Mouse (Mus musculus) stomach, embryonic 15.5 days (tissue): ENCODE measurements around the gene Kcnmb2. TPM values are rescaled to one million over a fixed set of nuclear protein-coding genes. Genes with fewer than 3 reads are reported as not detected.

Source experiments
- ATAC-seq: fragments of 200-750 bp; cut with Nextera tagmentation; 2 replicates; pipeline ENCODE4 v1.8.0; 2017; ENCODE audit warnings: low read depth, moderate number of reproducible peaks, moderate TSS enrichment; ENCODE audit not compliant: insufficient read depth, low FRiP score
- H3K27ac ChIP-seq: fragments of 300-500 bp; sonication (generic); 2 replicates; pipeline ENCODE4 v1.5.1; 2015; ENCODE audit warnings: mild to moderate bottlenecking, inconsistent platforms
- H3K27me3 ChIP-seq: fragments of 300-500 bp; sonication (generic); replicated peaks from 2 replicates; pipeline ENCODE4 v1.6.1; 2015; ENCODE audit warnings: inconsistent platforms
- H3K36me3 ChIP-seq: fragments of 300-500 bp; sonication (generic); 2 replicates; pipeline ENCODE4 v1.6.1; 2015; ENCODE audit warnings: inconsistent platforms
- H3K4me1 ChIP-seq: fragments of 300-500 bp; sonication (generic); 2 replicates; pipeline ENCODE4 v1.6.1; 2015; ENCODE audit warnings: inconsistent platforms
- H3K4me2 ChIP-seq: fragments of 300-500 bp; sonication (generic); 2 replicates; pipeline ENCODE4 v1.6.1; 2015; ENCODE audit warnings: mild to moderate bottlenecking, inconsistent platforms
- H3K4me3 ChIP-seq: fragments of 300-500 bp; sonication (generic); replicated peaks from 2 replicates; pipeline ENCODE4 v1.5.1; 2015; ENCODE audit warnings: inconsistent platforms
- H3K9ac ChIP-seq: fragments of 300-500 bp; sonication (generic); 2 replicates; pipeline ENCODE4 v1.6.1; 2015; ENCODE audit warnings: inconsistent platforms
- H3K9me3 ChIP-seq: fragments of 300-500 bp; sonication (generic); 2 replicates; pipeline ENCODE4 v1.6.1; 2016; ENCODE audit warnings: inconsistent platforms
- WGBS: fragments of 180-500 bp; shearing (Covaris S2); methylation state at CpG from one replicate; pipeline ENCODE4 v1.1.7; 2015; 5-methylcytosine and 5-hydroxymethylcytosine counted together
- polyA plus RNA-seq: library from polyadenylated mRNA; unstranded; fragments of >200 nt; fragmentation: Nextera tagmentation; extraction: Ambion mirVana; gene quantifications from 2 replicates; pipeline ENCODE4 v1.2.1, GENCODE M21; 2015

Gene Kcnmb2
- polyA plus RNA-seq, 1 experiment from 2014 or later, result 1.8 TPM

DNA sequence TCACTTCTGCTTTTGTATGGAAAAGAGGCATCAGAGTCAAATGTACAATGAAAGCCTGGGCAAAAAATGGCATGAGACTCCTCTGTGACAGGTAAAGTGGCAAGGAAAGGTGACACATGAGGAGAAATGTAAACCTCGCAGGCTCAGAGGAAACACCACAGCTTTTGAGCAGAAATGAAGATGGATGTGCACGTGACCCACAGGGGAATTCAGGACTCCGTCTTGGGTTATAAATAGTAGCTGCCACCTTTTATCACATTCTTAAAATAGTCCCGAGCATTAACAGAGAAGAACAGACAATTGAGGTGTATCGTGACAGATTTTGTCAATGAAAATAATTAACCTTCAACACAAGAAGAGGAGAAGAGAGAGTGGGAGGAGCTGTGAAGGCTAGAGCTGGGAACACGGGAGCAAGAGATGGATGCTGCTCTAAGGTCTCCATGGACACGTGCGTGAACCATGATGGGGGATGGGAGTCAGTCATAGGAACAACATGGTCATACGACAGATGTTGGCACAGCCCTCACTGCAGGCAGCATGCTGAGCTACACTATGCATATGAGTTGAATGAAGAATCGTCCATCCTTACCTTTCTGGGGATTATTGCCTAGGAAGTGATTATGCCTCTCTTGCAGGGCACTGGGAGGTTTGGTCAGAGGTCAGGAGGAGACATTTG is 127.2 kb downstream of the Kcnmb2 start:
- H3K36me3 ChIP-seq, result no peaks in the 10 kb centered on the region
- H3K27ac ChIP-seq, result no peak overlapping the region
- no peaks in the 10 kb centered on the region for H3K27me3 ChIP-seq
- no peaks in the 10 kb centered on the region for H3K4me1 ChIP-seq
- WGBS, result 47% methylated on average over 10 of the region's 10 CpGs
- H3K4me3 ChIP-seq, result no peak overlapping the region
- no peak overlapping the region for H3K9ac ChIP-seq
- ATAC-seq, result no peak
- H3K4me2 ChIP-seq, result no peak overlapping the region
- no peaks in the 10 kb centered on the region for H3K9me3 ChIP-seq

DNA sequence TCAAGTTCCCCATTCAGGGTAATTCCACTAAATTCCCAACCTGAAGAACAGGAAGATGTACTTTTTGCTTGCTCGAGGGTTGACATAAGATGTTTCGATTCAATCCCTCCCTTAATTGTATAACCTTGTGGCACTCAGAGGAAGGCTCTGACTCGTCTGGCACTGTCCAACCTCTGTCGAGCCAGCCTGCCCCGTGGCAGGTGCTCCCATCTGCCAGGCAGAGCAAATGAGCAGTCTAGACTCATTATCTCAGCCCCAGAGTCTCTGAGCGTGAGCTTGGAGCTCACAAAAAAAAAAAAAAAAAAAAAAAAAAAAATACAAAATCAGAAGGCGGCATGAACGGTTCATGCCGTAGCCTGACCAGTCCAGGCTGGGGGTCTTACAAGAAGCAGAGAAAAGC is 130.1 kb downstream of the Kcnmb2 start:
- no peaks in the 10 kb centered on the region for H3K9me3 ChIP-seq
- 72% methylated on average over 9 of the region's 9 CpGs for WGBS
- H3K4me3 ChIP-seq, result no peak overlapping the region
- H3K4me2 ChIP-seq, result no peak overlapping the region
- H3K27me3 ChIP-seq, result no peaks in the 10 kb centered on the region
- ATAC-seq, result no peak
- H3K9ac ChIP-seq, result no peak overlapping the region
- H3K36me3 ChIP-seq, result no peaks in the 10 kb centered on the region
- H3K4me1 ChIP-seq, result no peaks in the 10 kb centered on the region
- no peak overlapping the region for H3K27ac ChIP-seq

- WGBS, result 79% methylated on average over 3 of the region's 3 CpGs
- H3K4me3 ChIP-seq, result no peak overlapping the region
- H3K36me3 ChIP-seq, result no peaks in the 10 kb centered on the region
- ATAC-seq, result no peak
- H3K9me3 ChIP-seq, result no peaks in the 10 kb centered on the region
- H3K4me1 ChIP-seq, result no peaks in the 10 kb centered on the region
- H3K27ac ChIP-seq, result no peak overlapping the region
- H3K9ac ChIP-seq, result no peak overlapping the region
- no peaks in the 10 kb centered on the region for H3K27me3 ChIP-seq
- H3K4me2 ChIP-seq, result no peak overlapping the region
These were observed 141.5 kb downstream of the Kcnmb2 start for GRCm38 (mm10) chr3:32043814-32044213.

GRCm38 (mm10) chr3:32048777-32049176 is 146.5 kb downstream of the Kcnmb2 start:
- ATAC-seq, result no peak
- Histone ChIP-seq H3K9ac (no peak overlapping the region), H3K4me2 (no peak overlapping the region), H3K4me3 (no peak overlapping the region), H3K27me3 (no peaks in the 10 kb centered on the region), H3K36me3 (no peaks in the 10 kb centered on the region), H3K9me3 (no peaks in the 10 kb centered on the region), H3K27ac (no peak overlapping the region), H3K4me1 (no peaks in the 10 kb centered on the region)
- WGBS, result 82% methylated on average over 3 of the region's 3 CpGs

- ATAC-seq, result no peak
- Histone ChIP-seq H3K36me3 (no peaks in the 10 kb centered on the region), H3K27me3 (no peaks in the 10 kb centered on the region), H3K9me3 (no peaks in the 10 kb centered on the region), H3K4me1 (no peaks in the 10 kb centered on the region), H3K4me3 (no peak overlapping the region), H3K27ac (no peak overlapping the region), H3K4me2 (no peak overlapping the region), H3K9ac (no peak overlapping the region)
- 65% methylated on average over 3 of the region's 3 CpGs for WGBS
These were observed 150.3 kb downstream of the Kcnmb2 start for GRCm38 (mm10) chr3:32052596-32052995.

DNA sequence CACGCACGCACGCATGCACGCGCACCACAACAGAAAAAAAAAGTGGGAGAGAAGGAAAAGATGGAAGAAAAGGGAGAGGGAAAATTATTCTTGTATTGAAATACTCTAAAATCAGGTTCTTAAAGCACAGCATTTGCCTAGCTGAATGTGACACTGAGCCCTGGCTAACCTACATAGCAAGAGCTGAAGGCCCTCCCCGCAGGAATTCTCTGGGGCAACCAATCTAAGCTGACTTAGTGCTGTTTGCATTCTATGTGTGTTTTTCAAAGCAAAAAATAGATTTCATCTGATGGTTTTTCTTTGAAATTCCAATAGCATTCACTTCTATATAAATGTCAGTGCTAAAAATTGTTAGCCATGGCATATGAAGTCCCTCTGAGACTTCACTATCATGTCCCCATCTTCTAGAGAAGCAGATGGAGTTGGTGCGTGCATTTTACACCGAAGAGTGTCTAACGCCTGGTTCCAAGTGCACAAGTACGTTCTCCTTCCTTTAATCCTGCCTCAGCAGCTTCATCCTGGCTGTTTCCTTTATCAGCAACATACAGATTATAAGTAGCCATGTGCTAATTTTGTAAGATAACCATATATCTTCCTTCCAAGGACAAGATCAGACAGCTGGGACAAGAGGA is 151.4 kb downstream of the Kcnmb2 start:
- H3K9ac ChIP-seq, result no peak overlapping the region
- H3K27me3 ChIP-seq, result no peaks in the 10 kb centered on the region
- H3K36me3 ChIP-seq, result no peaks in the 10 kb centered on the region
- no peak for ATAC-seq
- WGBS, result 89% methylated on average over 10 of the region's 10 CpGs
- H3K4me2 ChIP-seq, result no peak overlapping the region
- H3K4me1 ChIP-seq, result no peaks in the 10 kb centered on the region
- H3K27ac ChIP-seq, result no peak overlapping the region
- H3K4me3 ChIP-seq, result no peak overlapping the region
- H3K9me3 ChIP-seq, result no peaks in the 10 kb centered on the region

DNA sequence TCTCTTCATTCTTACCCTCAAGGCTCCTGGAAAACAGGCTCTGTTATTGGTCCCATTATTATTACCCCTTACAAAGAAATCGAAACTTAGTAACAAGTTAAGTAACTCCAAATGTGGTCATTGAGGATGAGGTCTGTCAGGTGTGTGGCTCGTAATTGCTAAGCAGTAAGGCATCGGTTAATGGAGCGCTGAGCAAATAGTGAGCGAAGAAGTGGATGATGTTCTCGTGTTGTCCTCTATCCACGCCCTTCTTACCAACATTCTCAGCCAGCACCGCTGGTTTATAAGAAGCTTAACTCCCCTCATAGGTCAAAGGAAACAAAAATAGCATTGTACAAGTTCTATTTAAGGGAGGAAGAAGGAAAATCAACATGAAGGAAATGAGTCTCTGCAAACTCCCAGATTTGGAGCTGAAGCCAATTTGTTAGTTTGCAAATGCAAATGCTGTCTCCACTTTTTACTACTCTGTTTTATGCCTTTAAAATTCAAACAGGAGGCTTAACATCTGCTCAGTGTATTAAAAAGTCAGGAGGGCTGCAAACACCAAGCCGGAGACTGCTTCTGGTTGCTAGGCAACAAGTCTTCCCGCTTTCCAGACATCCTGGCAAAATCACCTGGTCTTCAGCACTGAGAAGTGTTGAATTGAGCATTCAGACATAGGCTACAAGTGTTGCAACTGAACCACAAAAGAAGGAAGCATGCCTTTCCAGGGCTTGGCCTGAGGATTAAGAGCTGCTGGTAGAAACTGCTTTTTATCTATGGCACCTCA is 157.8 kb downstream of the Kcnmb2 start:
- Histone ChIP-seq H3K4me2 (no peak overlapping the region), H3K4me1 (no peaks in the 10 kb centered on the region), H3K4me3 (no peak overlapping the region), H3K36me3 (no peaks in the 10 kb centered on the region), H3K9me3 (no peaks in the 10 kb centered on the region), H3K9ac (no peak overlapping the region), H3K27me3 (no peaks in the 10 kb centered on the region), H3K27ac (no peak overlapping the region)
- 47% methylated on average over 10 of the region's 10 CpGs for WGBS
- no peak for ATAC-seq

DNA sequence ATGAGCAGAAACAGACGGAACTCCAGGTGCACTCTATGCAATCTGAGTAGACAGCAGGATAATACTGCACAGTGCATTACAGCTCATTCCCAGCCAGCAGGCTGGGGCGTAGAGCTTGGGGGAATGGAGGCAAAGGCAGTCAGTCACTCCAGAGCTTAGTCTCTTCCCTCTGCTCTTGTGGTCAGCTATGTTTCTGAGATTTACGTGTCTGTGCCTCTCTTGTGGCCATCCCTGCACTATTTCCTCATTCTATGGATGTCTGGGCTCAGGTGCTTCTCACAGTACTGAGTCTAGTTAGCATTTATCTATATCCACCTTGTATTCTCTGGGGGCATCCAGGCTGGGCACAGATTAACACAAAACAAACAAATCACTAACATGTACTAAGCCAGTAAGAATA is 160.4 kb downstream of the Kcnmb2 start:
- Histone ChIP-seq H3K4me2 (no peak overlapping the region), H3K4me3 (no peak overlapping the region), H3K9me3 (no peaks in the 10 kb centered on the region), H3K9ac (no peak overlapping the region), H3K4me1 (no peaks in the 10 kb centered on the region), H3K27me3 (no peaks in the 10 kb centered on the region), H3K27ac (no peak overlapping the region), H3K36me3 (no peaks in the 10 kb centered on the region)
- no peak for ATAC-seq
- 67% methylated on average over 3 of the region's 3 CpGs for WGBS

DNA sequence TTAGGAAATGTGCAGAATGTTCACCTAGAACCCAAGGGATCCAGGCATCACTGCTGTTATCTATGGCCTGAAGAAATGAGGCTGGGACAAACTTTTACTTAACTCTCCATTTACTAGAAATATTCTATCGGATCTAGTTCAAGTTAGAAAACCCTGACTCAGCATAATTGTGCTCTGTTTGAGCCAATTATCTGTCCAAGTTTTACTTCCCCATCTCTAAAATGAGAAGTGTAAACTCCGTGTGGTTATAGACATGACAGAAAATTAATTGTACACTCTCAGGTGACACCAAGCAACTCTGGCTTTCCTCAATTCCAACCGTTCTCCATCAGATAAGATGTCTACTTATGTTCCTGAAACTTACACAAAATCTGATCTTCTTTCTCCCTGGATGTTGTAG is 161.0 kb downstream of the Kcnmb2 start:
- Histone ChIP-seq H3K27me3 (no peaks in the 10 kb centered on the region), H3K27ac (no peak overlapping the region), H3K36me3 (no peaks in the 10 kb centered on the region), H3K9me3 (no peaks in the 10 kb centered on the region), H3K9ac (no peak overlapping the region), H3K4me1 (no peaks in the 10 kb centered on the region), H3K4me2 (no peak overlapping the region), H3K4me3 (no peak overlapping the region)
- no peak for ATAC-seq
- 55% methylated on average over 3 of the region's 3 CpGs for WGBS

- H3K36me3 ChIP-seq, result no peaks in the 10 kb centered on the region
- H3K9me3 ChIP-seq, result no peaks in the 10 kb centered on the region
- H3K27me3 ChIP-seq, result no peaks in the 10 kb centered on the region
- 52% methylated on average over 9 of the region's 9 CpGs for WGBS
- H3K9ac ChIP-seq, result no peak overlapping the region
- no peaks in the 10 kb centered on the region for H3K4me1 ChIP-seq
- H3K4me3 ChIP-seq, result no peak overlapping the region
- no peak overlapping the region for H3K4me2 ChIP-seq
- H3K27ac ChIP-seq, result no peak overlapping the region
- ATAC-seq, result no peak
These were observed 165.0 kb downstream of the Kcnmb2 start for GRCm38 (mm10) chr3:32067004-32067935.

- Histone ChIP-seq H3K9me3 (no peaks in the 10 kb centered on the region), H3K4me3 (no peak overlapping the region), H3K27me3 (no peaks in the 10 kb centered on the region), H3K4me1 (no peaks in the 10 kb centered on the region), H3K9ac (no peak overlapping the region), H3K36me3 (no peaks in the 10 kb centered on the region), H3K4me2 (no peak overlapping the region), H3K27ac (no peak overlapping the region)
- no peak for ATAC-seq
- WGBS, result 47% methylated on average over 8 of the region's 8 CpGs
These were observed 171.6 kb downstream of the Kcnmb2 start for GRCm38 (mm10) chr3:32073881-32074280.
